Mouse (Mus musculus) testis, adult 2 months (tissue): ENCODE data around the gene Hsd3b6. TPM values are rescaled to one million over a fixed set of nuclear protein-coding genes. Genes with fewer than 3 reads are reported as not detected.

Experiments
- H3K27ac ChIP-seq: fragments of 200-500 bp; 2 replicates; pipeline ENCODE4 v1.5.1; 2012; ENCODE audit warnings: low read depth, low read length; ENCODE audit not compliant: control insufficient read depth, insufficient read depth
- H3K27me3 ChIP-seq: fragments of 200-500 bp; 2 replicates; pipeline ENCODE4 v1.6.1; 2012; ENCODE audit warnings: mild to moderate bottlenecking, low read length, moderate library complexity; ENCODE audit not compliant: control insufficient read depth, insufficient read depth
- H3K36me3 ChIP-seq: fragments of 200-500 bp; 2 replicates; pipeline ENCODE4 v1.6.1; 2012; ENCODE audit warnings: mild to moderate bottlenecking, low read length; ENCODE audit not compliant: control insufficient read depth, insufficient read depth
- H3K4me1 ChIP-seq: fragments of 200-500 bp; 2 replicates; pipeline ENCODE4 v1.6.1; 2012; ENCODE audit warnings: low read length; ENCODE audit not compliant: control insufficient read depth, insufficient read depth
- H3K4me3 ChIP-seq: fragments of 200-500 bp; 2 replicates; pipeline ENCODE4 v1.5.1; 2012; ENCODE audit warnings: low read depth, mild to moderate bottlenecking, low read length, moderate library complexity, mixed read lengths; ENCODE audit not compliant: control insufficient read depth
- CTCF ChIP-seq: fragments of 200-500 bp; IDR thresholded peaks from 2 replicates; pipeline ENCODE4 v1.5.1; 2012; ENCODE audit warnings: low read depth, mild to moderate bottlenecking, inconsistent platforms, low read length, moderate library complexity; ENCODE audit not compliant: control insufficient read depth, insufficient read depth, insufficient replicate concordance
- POLR2A ChIP-seq: fragments of 200-500 bp; IDR thresholded peaks from 2 replicates; pipeline ENCODE4 v1.6.1; 2012; ENCODE audit warnings: low read depth, mild to moderate bottlenecking, inconsistent platforms, low read length, moderate library complexity; ENCODE audit not compliant: control insufficient read depth
- polyA plus RNA-seq: library from polyadenylated mRNA; depleted of rRNA; stranded (reverse); fragments of >200 nt; gene quantifications from 2 replicates; pipeline ENCODE4 v1.2.3, GENCODE M21; 2012; rRNA removed

Hsd3b6 gene
- polyA plus RNA-seq, 1 experiment, result 97.3 TPM

DNA sequence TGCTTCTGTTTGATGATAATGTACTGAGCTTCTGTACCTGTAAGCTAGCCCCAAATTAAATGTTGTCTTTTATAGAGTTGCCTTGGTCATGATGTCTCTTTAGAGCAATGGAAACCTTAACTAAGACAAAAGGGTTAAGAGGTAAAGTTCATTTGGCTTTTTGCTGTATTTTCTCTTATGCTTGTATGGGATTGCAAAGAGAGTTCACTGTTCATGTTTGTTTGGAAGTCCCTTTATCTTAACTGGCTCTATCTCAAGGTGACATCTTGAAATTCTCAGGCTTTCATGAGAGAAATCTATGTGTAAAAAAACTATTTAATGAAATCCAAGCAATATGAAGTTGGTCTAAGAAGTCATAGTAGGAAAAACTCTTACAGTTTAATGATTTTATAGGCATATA lies 33.3 kb downstream of the Hsd3b6 start:
- no peaks in the 10 kb centered on the region for H3K36me3 ChIP-seq
- no peaks in the 10 kb centered on the region for H3K4me1 ChIP-seq
- no peak overlapping the region for H3K27ac ChIP-seq
- H3K27me3 ChIP-seq, result no peaks in the 10 kb centered on the region
- no peak overlapping the region for H3K4me3 ChIP-seq
- TF ChIP-seq CTCF (no peak), POLR2A (no peak)

DNA sequence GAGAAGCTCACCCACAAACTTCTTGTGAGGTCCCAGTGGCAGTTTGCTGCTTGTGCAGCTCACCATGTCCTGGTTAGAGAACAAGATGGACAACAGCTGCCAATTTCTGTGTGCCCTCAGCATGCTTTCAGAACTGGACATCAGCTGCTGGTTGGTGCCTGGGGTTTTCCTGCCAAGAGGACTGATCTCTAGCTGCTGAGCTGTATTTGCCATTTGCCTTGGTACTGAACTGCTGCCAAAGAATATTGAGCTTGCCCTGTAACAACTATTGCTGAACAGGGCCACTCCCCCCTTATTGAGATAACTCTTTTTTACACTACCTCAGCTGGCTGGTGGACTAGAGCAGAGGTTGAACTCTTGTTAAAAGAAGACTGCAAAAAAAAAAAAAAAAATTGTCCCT lies 50.1 kb downstream of the Hsd3b6 start:
- no peaks in the 10 kb centered on the region for H3K27me3 ChIP-seq

DNA sequence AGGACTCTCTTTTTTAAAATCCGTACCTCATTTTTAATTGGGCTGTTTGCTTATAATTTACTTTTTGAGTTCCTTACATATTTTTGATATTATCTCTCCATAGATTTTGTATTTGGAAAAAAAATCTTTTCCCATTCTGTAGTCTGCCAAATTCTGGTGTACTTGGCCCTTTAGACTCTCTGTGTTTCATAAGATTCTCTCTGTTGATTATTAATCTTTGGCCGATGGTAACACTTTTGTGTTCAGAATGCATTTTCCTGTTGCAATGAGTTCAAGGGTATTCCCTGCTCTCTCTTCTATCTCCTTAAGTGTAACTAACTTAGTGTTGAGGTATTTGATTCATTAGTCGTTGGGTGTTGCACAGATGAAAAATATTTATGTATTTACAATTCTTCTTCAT lies 57.4 kb downstream of the Hsd3b6 start:
- no peak overlapping the region for H3K27ac ChIP-seq
- no peaks in the 10 kb centered on the region for H3K27me3 ChIP-seq
- no peak overlapping the region for H3K4me3 ChIP-seq
- no peaks in the 10 kb centered on the region for H3K4me1 ChIP-seq
- no peak for TF ChIP-seq POLR2A
- no peak for TF ChIP-seq CTCF
- no peaks in the 10 kb centered on the region for H3K36me3 ChIP-seq

More for the DNA sequence above, 50.1 kb downstream of the Hsd3b6 start:
- no peaks in the 10 kb centered on the region for H3K4me1 ChIP-seq
- H3K4me3 ChIP-seq, result no peak overlapping the region
- no peaks in the 10 kb centered on the region for H3K36me3 ChIP-seq
- no peak overlapping the region for H3K27ac ChIP-seq
- TF ChIP-seq POLR2A, result no peak
- no peak for TF ChIP-seq CTCF

Other genes with a start within 250 kb of the Hsd3b6 start
- 0.51 and 0.52 TPM in 2 replicates for gene Gm10681, start 225.6 kb downstream of the Hsd3b6 start, polyA plus RNA-seq
- not detected in 2 replicates for gene Hsd3b5, start 184.2 kb downstream of the Hsd3b6 start, polyA plus RNA-seq
- gene Hsd3b2, start 89.9 kb downstream of the Hsd3b6 start, polyA plus RNA-seq, result 0.06 TPM in 1 of 2 replicates, not detected in the other
- gene Hsd3b3, start 51.3 kb downstream of the Hsd3b6 start, polyA plus RNA-seq, result not detected in 2 replicates
- 23.9 and 42.6 TPM in 2 replicates for gene Hsd3b1, start 45.4 kb upstream of the Hsd3b6 start, polyA plus RNA-seq
- gene Hao2, start 78.8 kb upstream of the Hsd3b6 start, polyA plus RNA-seq, result 0.96 and 1.1 TPM in 2 replicates